Mouse (Mus musculus): ENCODE results near the gene Efemp2. TPM values are rescaled to one million over a fixed set of nuclear protein-coding genes. Genes with fewer than 3 reads are reported as not detected.
A peak's percentile ranks its signal among the peaks of the same experiment; 100 is the strongest.

Efemp2 gene
- polyA plus RNA-seq, 1 experiment from 2014 or later = 38.9 TPM

DNA sequence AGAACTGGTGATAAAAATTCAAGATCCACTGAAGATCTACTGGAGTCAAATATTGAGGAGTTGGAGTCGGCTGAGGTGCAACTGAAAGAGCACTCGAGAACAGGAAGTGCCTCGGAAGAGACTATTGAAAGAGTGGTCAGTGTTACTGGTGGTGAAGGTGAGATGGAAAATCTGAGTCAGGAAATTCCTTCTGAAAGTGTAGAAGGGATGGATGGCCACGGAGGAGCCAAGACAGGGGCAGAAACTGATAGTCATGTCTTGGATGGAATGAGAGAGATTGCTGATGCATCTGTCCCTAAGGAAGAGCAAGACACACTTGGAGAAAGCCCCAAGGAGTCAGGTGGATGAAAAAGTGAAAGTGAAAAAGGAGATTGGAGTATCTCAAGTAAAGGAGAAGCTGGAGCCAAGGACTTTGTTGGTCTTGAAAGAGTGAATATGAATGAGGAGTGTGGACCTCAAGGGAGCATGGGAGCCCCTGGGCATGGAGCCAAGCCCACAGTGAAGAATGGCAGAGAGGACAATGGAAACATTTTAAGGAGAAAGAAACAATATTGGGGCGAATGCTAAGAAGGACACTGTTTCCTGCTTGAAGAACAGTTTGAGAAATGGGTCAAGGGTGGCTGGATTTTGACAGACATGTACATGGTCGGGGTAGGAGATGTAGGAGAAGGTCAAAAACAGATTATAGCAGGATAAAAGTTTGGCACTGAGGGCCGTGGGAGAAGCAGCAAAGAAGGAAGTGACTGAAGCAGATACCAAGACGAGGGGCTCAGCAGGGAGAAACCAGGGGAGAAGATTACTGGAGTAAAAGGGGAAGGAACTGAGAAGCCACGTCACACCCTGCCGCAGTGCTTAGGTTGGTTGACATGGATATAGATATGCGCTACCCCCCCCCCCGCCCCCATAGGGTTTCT, 38.6 kb downstream of the Efemp2 start:
- Histone ChIP-seq H3K27ac (replicated peaks) (no peak overlapping the region), H3K4me3 (no peak overlapping the region), H3K36me3 (no peaks in the 10 kb centered on the region), H3K27me3 (no peaks in the 10 kb centered on the region), H3K4me1 (replicated peaks) (peaks cover 30% of the 10 kb centered on the region), H3K9me3 (no peaks in the 10 kb centered on the region), H3K9ac (no peak overlapping the region), H3K4me2 (peak overlapping the region; percentile 5)
- 78% methylated on average over 12 of the region's 12 CpGs for WGBS
- no peak for ATAC-seq (ENCODE audit: low FRiP score, low read depth)

DNA sequence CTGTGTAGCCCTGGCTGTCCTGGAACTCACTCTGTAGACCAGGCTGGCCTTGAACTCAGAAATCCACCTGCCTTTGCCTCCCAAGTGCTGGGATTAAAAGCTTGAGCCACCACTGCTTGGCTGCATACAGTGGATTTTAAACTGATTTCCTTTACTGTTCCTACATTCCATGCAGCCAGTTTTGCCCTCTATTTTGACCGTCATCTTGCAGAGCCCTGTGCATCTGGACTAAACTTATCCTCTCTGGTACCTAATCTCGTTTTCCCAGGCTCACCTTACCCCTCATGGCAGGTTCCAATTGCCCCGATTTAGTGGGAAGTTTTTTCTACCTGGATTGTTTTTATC, 39.2 kb downstream of the Efemp2 start:
- no peak overlapping the region for H3K4me2 ChIP-seq
- H3K27ac ChIP-seq (replicated peaks) = no peak overlapping the region
- no peak for ATAC-seq (ENCODE audit: low FRiP score, low read depth)
- no peak overlapping the region for H3K9ac ChIP-seq
- H3K4me3 ChIP-seq = no peak overlapping the region
- no peaks in the 10 kb centered on the region for H3K9me3 ChIP-seq
- 87% methylated on average over 3 of the region's 3 CpGs for WGBS
- H3K27me3 ChIP-seq = no peaks in the 10 kb centered on the region
- H3K4me1 ChIP-seq (replicated peaks) = peaks cover 30% of the 10 kb centered on the region
- H3K36me3 ChIP-seq = no peaks in the 10 kb centered on the region

DNA sequence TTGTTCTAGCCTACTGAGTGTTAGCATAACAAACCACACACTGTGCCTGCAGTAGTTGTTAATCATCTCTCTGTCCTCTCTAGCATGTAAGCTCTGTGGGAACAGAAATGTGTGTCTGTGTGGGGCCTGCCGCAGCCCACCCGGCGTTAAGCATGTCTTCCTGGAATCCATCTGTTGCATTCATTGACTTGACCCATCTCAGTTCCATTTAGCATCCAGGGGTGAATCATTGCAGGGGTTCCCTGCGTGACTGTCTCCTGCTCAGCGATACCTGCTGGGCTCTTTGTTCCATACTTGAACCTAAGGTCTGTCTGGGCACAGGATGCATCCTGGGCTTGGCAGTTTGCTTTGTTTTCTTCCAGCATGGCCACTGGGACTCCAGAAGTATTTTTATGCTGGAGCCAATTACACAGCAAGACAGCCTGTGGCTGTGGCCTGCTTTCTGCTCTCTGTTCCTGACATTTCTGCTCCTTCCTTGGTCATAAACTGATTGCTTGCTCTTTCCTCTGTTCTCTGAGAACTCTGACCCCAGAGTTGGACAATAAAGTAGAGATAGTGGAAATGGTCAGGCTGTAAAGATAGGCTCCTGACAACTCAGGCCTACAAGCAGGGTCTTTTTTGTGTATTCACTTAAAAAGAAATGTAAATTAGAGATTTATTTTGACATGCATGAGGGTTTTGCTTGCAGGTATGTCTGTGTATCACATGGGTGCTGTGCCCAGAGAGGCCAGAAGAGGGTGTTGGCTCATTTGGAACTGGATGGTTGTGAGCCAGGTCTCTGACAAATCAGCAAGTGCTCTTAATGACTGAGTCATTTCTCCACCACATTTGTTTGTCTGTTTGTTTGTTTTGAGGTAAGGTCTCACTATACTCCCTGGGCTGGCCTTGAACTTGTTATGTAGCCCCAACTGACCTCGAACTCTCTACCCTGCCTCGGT, 42.4 kb downstream of the Efemp2 start:
- no peak for ATAC-seq (ENCODE audit: low FRiP score, low read depth)
- Histone ChIP-seq H3K9me3 (no peaks in the 10 kb centered on the region), H3K36me3 (no peaks in the 10 kb centered on the region), H3K4me1 (replicated peaks) (peaks cover 13% of the 10 kb centered on the region), H3K27me3 (no peaks in the 10 kb centered on the region), H3K27ac (replicated peaks) (no peak overlapping the region), H3K4me3 (no peak overlapping the region), H3K4me2 (no peak overlapping the region), H3K9ac (no peak overlapping the region)
- 66% methylated on average over 7 of the region's 7 CpGs for WGBS

DNA sequence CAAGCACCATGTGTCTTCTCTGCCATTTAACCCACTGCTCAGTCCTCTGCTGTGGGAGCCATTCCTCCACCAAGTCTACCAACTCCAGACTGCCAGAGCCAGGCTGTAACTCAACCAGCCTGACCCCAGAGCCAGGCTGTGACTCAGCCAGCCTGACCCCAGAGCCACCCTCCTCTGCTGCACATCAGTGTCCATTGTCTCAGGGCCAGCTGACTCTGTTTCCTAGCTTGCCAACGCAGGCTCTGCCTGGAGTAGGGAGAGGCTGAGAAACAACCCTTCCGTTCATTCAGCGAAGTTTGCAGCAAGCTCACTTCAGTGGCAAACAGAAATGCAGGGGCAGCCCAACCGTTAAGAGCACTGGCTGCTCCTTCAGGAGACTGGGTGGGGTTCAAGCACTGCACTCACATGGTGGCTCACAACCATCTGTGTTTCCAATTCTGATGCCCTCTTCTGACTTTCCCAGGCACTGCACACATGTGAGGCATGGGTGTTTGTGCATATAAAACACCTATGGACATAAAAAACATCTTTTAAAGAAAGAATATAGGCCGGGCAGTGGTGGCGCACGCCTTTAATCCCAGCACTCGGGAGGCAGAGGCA, 43.3 kb downstream of the Efemp2 start:
- WGBS = 80% methylated on average over 8 of the region's 8 CpGs
- H3K4me1 ChIP-seq (replicated peaks) = peaks cover 7% of the 10 kb centered on the region; the same call in 1 of the 2 replicates
- no peaks in the 10 kb centered on the region for H3K9me3 ChIP-seq
- H3K36me3 ChIP-seq = no peaks in the 10 kb centered on the region
- H3K27me3 ChIP-seq = no peaks in the 10 kb centered on the region
- no peak overlapping the region for H3K9ac ChIP-seq
- no peak overlapping the region for H3K4me2 ChIP-seq
- H3K4me3 ChIP-seq = no peak overlapping the region
- H3K27ac ChIP-seq (replicated peaks) = no peak overlapping the region
- no peak for ATAC-seq (ENCODE audit: low FRiP score, low read depth)

DNA sequence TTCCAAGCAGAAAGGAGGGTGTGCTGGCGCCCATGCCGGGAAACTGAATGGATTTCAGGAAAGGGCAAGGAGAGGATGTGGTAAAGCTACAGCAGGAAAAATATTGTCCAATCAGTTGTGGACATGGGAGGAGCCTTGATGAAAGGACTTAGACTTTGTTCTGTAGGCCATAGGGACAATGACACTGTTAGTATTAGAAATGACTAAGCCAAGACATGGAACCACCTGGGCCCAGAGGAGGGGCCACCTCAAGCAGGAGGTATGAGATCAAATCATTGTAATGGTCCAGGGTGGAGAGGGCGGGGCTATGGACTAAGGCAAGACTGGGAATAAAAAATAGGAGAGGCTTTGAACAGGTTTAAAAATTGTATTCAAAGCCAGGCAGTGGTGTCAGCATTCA, 45.0 kb downstream of the Efemp2 start:
- Histone ChIP-seq H3K27ac (replicated peaks) (no peak overlapping the region), H3K4me3 (no peak overlapping the region), H3K27me3 (no peaks in the 10 kb centered on the region), H3K36me3 (no peaks in the 10 kb centered on the region), H3K9me3 (no peaks in the 10 kb centered on the region), H3K4me1 (replicated peaks) (no peaks in the 10 kb centered on the region), H3K4me2 (no peak overlapping the region), H3K9ac (no peak overlapping the region)
- WGBS = 92% methylated on average over 3 of the region's 3 CpGs
- ATAC-seq (ENCODE audit: low FRiP score, low read depth) = no peak

DNA sequence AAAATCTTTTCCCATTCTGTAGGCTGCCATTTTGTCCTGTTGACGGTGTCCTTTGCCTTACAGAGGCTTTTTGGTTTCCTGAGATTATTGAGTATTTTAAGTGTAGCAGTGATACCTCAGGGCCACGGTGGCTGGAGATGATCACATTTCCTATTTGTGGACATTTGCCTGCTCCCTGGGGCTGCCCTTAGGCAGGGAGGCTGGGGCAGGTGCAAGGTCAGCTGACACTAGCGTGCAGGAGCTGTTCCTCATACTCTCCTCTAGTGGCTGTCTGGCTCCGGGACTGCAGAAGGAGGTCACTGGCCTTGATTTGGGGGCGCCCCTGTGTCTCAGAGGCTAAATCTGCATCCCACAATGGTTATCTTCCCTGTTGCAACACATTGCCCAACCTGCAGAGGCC, 51.5 kb downstream of the Efemp2 start:
- no peak overlapping the region for H3K4me2 ChIP-seq
- 80% methylated on average over 5 of the region's 5 CpGs for WGBS
- H3K4me1 ChIP-seq (replicated peaks) = peaks cover 9% of the 10 kb centered on the region
- no peak overlapping the region for H3K9ac ChIP-seq
- ATAC-seq (ENCODE audit: low FRiP score, low read depth) = no peak
- H3K36me3 ChIP-seq = no peaks in the 10 kb centered on the region
- H3K4me3 ChIP-seq = no peak overlapping the region
- no peak overlapping the region for H3K27ac ChIP-seq (replicated peaks)
- no peaks in the 10 kb centered on the region for H3K27me3 ChIP-seq
- H3K9me3 ChIP-seq = no peaks in the 10 kb centered on the region

DNA sequence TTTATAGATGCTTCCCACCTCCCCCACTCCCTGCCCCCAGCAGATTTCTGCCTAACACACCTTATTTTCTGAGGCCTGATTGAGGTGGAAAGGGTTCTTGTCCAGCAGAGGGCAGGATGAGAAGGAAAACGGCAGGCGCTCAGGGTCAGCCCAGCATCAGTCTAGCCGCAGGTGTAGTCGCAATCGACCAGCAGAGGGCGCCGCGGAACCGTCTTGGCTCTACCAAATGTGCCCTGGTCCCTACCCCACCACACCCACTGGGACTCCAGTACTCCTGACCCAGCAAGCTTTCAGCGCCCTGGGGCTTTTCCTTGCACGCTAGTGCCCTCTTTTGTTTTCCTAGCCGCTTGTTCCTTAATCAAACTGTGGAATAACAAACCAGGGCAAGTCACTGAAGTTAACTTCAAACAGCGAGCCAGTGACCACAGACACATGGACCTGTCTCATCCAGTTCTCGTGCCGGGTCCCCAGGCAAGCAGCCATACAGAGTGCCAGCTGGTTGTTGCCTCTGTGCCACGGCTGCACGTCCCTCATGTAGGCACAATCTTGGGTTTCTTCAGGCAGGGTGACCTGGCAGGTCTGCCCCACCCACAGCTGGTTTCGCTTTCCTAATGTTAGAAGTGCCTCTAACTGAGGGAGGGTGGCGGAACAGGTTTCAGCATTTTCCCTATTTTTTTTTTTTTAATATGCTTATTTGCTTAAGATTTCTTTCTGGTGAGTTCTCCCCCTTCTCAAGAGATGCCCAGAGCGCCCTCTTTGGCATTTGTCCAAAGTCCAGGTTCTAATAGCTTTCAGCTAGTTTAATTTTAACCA, 55.8 kb downstream of the Efemp2 start:
- peaks cover 12% of the 10 kb centered on the region for H3K4me1 ChIP-seq (replicated peaks)
- no peaks in the 10 kb centered on the region for H3K9me3 ChIP-seq
- H3K27ac ChIP-seq (replicated peaks) = 0 out of 2 replicates have a peak overlapping the region, but pooled peaks have one; percentile 42
- H3K9ac ChIP-seq = no peak overlapping the region
- 10% methylated on average over 20 of the region's 20 CpGs for WGBS
- H3K4me3 ChIP-seq = peak overlapping the region; percentile 16
- H3K4me2 ChIP-seq = peak overlapping the region; percentile 47
- no peaks in the 10 kb centered on the region for H3K36me3 ChIP-seq
- ATAC-seq (ENCODE audit: low FRiP score, low read depth) = peak; percentile 89
- 0 out of 2 replicates have a peak, but pooled peaks cover 5% of the 10 kb centered on the region for H3K27me3 ChIP-seq

DNA sequence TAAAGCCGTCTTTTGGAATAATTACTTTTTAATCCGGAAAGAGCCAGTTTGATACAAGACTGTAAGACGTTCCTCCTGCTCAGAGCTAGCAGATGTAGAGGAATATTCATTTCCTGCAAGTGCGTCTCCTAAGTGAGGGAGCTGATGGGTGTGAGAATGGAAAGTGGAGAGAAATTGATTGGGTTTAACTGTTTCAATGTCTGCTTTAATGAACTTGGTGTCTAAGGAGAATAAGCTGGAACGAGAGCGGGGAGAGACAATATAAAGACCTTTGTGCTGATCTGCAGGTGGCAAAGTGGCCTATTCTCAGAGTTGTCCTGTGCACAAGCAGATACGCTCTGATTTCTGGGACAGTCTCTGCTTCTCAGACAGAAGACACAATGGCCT, 56.4 kb downstream of the Efemp2 start:
- H3K36me3 ChIP-seq = no peaks in the 10 kb centered on the region
- no peak overlapping the region for H3K9ac ChIP-seq
- WGBS = 14% methylated on average over 7 of the region's 7 CpGs
- H3K9me3 ChIP-seq = no peaks in the 10 kb centered on the region
- H3K27ac ChIP-seq (replicated peaks) = no peak overlapping the region
- no peak for ATAC-seq (ENCODE audit: low FRiP score, low read depth)
- peak overlapping the region; percentile 47 for H3K4me2 ChIP-seq
- H3K27me3 ChIP-seq = 0 out of 2 replicates have a peak, but pooled peaks cover 5% of the 10 kb centered on the region
- H3K4me3 ChIP-seq = no peak overlapping the region
- peaks cover 12% of the 10 kb centered on the region for H3K4me1 ChIP-seq (replicated peaks)

Other genes starting within 250 kb of the Efemp2 start
- gene Pacs1, start 200.8 kb upstream of the Efemp2 start, polyA plus RNA-seq (2015; fragmentation: Nextera tagmentation; extraction: Ambion mirVana) = 47.4 and 58.3 TPM in 2 replicates
- 312 and 338 TPM in 2 replicates for gene Sf3b2, start 178.5 kb upstream of the Efemp2 start, polyA plus RNA-seq (2015; fragmentation: Nextera tagmentation; extraction: Ambion mirVana)
- 40.4 and 48.8 TPM in 2 replicates for gene Gal3st3, start 175.6 kb upstream of the Efemp2 start, polyA plus RNA-seq (2015; fragmentation: Nextera tagmentation; extraction: Ambion mirVana)
- not detected in 2 replicates for gene Catsper1, start 138.2 kb upstream of the Efemp2 start, polyA plus RNA-seq (2015; fragmentation: Nextera tagmentation; extraction: Ambion mirVana)
- 8.5 and 9.5 TPM in 2 replicates for gene Cst6, start 124.4 kb upstream of the Efemp2 start, polyA plus RNA-seq (2015; fragmentation: Nextera tagmentation; extraction: Ambion mirVana)
- gene Eif1ad, start 107.2 kb upstream of the Efemp2 start, polyA plus RNA-seq (2015; fragmentation: Nextera tagmentation; extraction: Ambion mirVana) = 40.7 and 43.3 TPM in 2 replicates
- 319 and 333 TPM in 2 replicates for gene Banf1, start 106.8 kb upstream of the Efemp2 start, polyA plus RNA-seq (2015; fragmentation: Nextera tagmentation; extraction: Ambion mirVana)
- 68.2 and 77.1 TPM in 2 replicates for gene Sart1, start 85.3 kb upstream of the Efemp2 start, polyA plus RNA-seq (2015; fragmentation: Nextera tagmentation; extraction: Ambion mirVana)
- not detected in 2 replicates for gene Tsga10ip, start 71.4 kb upstream of the Efemp2 start, polyA plus RNA-seq (2015; fragmentation: Nextera tagmentation; extraction: Ambion mirVana)
- 301 and 311 TPM in 2 replicates for gene Drap1, start 49.0 kb upstream of the Efemp2 start, polyA plus RNA-seq (2015; fragmentation: Nextera tagmentation; extraction: Ambion mirVana)
- gene AI837181, start 48.8 kb upstream of the Efemp2 start, polyA plus RNA-seq (2015; fragmentation: Nextera tagmentation; extraction: Ambion mirVana) = 74.9 and 82.4 TPM in 2 replicates
- not detected in 2 replicates for gene Fosl1, start 26.4 kb upstream of the Efemp2 start, polyA plus RNA-seq (2015; fragmentation: Nextera tagmentation; extraction: Ambion mirVana)
- gene Ccdc85b, start 16.1 kb upstream of the Efemp2 start, polyA plus RNA-seq (2015; fragmentation: Nextera tagmentation; extraction: Ambion mirVana) = 12.8 and 14.0 TPM in 2 replicates
- gene Fibp, start 13.3 kb upstream of the Efemp2 start, polyA plus RNA-seq (2015; fragmentation: Nextera tagmentation; extraction: Ambion mirVana) = 147 and 160 TPM in 2 replicates
- 4.3 and 5.7 TPM in 2 replicates for gene Ctsw, start 5.4 kb upstream of the Efemp2 start, polyA plus RNA-seq (2015; fragmentation: Nextera tagmentation; extraction: Ambion mirVana)
- 49.2 TPM in 2 replicates for gene Mus81, start 14.4 kb downstream of the Efemp2 start, polyA plus RNA-seq (2015; fragmentation: Nextera tagmentation; extraction: Ambion mirVana)
- 3,340 and 3,538 TPM in 2 replicates for gene Cfl1, start 16.5 kb downstream of the Efemp2 start, polyA plus RNA-seq (2015; fragmentation: Nextera tagmentation; extraction: Ambion mirVana)
- gene 1700020D05Rik, start 29.8 kb downstream of the Efemp2 start, polyA plus RNA-seq (2015; fragmentation: Nextera tagmentation; extraction: Ambion mirVana) = 0.26 and 0.44 TPM in 2 replicates
- 94.6 and 99.8 TPM in 2 replicates for gene Snx32, start 36.6 kb downstream of the Efemp2 start, polyA plus RNA-seq (2015; fragmentation: Nextera tagmentation; extraction: Ambion mirVana)
- 0.08 TPM in 1 of 2 replicates, not detected in the other for gene Ovol1, start 86.7 kb downstream of the Efemp2 start, polyA plus RNA-seq (2015; fragmentation: Nextera tagmentation; extraction: Ambion mirVana)
- gene Ap5b1, start 94.1 kb downstream of the Efemp2 start, polyA plus RNA-seq (2015; fragmentation: Nextera tagmentation; extraction: Ambion mirVana) = 3.1 and 3.7 TPM in 2 replicates
- 66.6 and 67.4 TPM in 2 replicates for gene Rnaseh2c, start 127.9 kb downstream of the Efemp2 start, polyA plus RNA-seq (2015; fragmentation: Nextera tagmentation; extraction: Ambion mirVana)
- 67.2 and 69.2 TPM in 2 replicates for gene Kat5, start 136.3 kb downstream of the Efemp2 start, polyA plus RNA-seq (2015; fragmentation: Nextera tagmentation; extraction: Ambion mirVana)
- 34.4 and 37.8 TPM in 2 replicates for gene Rela, start 163.5 kb downstream of the Efemp2 start, polyA plus RNA-seq (2015; fragmentation: Nextera tagmentation; extraction: Ambion mirVana)
- 17.1 and 20.1 TPM in 2 replicates for gene Sipa1, start 189.8 kb downstream of the Efemp2 start, polyA plus RNA-seq (2015; fragmentation: Nextera tagmentation; extraction: Ambion mirVana)
- gene Map3k11, start 214.8 kb downstream of the Efemp2 start, polyA plus RNA-seq (2015; fragmentation: Nextera tagmentation; extraction: Ambion mirVana) = 12.3 and 13.4 TPM in 2 replicates
- 23.9 and 26.7 TPM in 2 replicates for gene Pcnx3, start 215.0 kb downstream of the Efemp2 start, polyA plus RNA-seq (2015; fragmentation: Nextera tagmentation; extraction: Ambion mirVana)
- gene Kcnk7, start 230.4 kb downstream of the Efemp2 start, polyA plus RNA-seq (2015; fragmentation: Nextera tagmentation; extraction: Ambion mirVana) = 0.14 and 0.30 TPM in 2 replicates

All from hindbrain, embryonic 15.5 days (tissue).